Mouse (Mus musculus) layer of hippocampus, postnatal 36 days (tissue): ENCODE measurements around the gene Nudt9. TPM values are rescaled to one million over a fixed set of nuclear protein-coding genes. Genes with fewer than 3 reads are reported as not detected.

ENCODE experiments used
- DNase-seq, 2 experiments: peaks; one replicate each; pipeline ENCODE4 v3.0.0; 2022
- total RNA-seq, 2 experiments: library from RNA; stranded (reverse); gene quantifications; 2 replicates each; pipeline ENCODE4 v1.2.3; 2021

Gene Nudt9
- total RNA-seq, 2 experiments from 2014 or later = 70.8 to 71.3 TPM

GRCm38 (mm10) chr5:104036686-104037085 is 9.4 kb upstream of the Nudt9 start:
- no peak for DNase-seq

GRCm38 (mm10) chr5:104039154-104039932 is 6.8 kb upstream of the Nudt9 start:
- no peak for DNase-seq

- no peak for DNase-seq
Observed at GRCm38 (mm10) chr5:104042906-104043305, 3.2 kb upstream of the Nudt9 start.

- DNase-seq = no peak
Observed at GRCm38 (mm10) chr5:104043704-104044103, 2.4 kb upstream of the Nudt9 start.

GRCm38 (mm10) chr5:104047200-104048105 is 1.3 kb downstream of the Nudt9 start:
- DNase-seq = no peak

GRCm38 (mm10) chr5:104048139-104048538 is 2.0 kb downstream of the Nudt9 start:
- no peak for DNase-seq

- no peak for DNase-seq
Observed at GRCm38 (mm10) chr5:104052956-104053355, 6.8 kb downstream of the Nudt9 start.

GRCm38 (mm10) chr5:104054938-104055337 is 8.8 kb downstream of the Nudt9 start:
- DNase-seq = no peak

- DNase-seq = no peak
Observed at GRCm38 (mm10) chr5:104055816-104056215, 9.7 kb downstream of the Nudt9 start.

GRCm38 (mm10) chr5:104056295-104056694 is 10.2 kb downstream of the Nudt9 start:
- DNase-seq = no peak

GRCm38 (mm10) chr5:104058021-104058420 is 11.9 kb downstream of the Nudt9 start:
- DNase-seq = peak in 1 of 2 experiments; percentile 41

- no peak for DNase-seq
Observed at GRCm38 (mm10) chr5:104059628-104060027, 13.5 kb downstream of the Nudt9 start.

GRCm38 (mm10) chr5:104060429-104060828 is 14.3 kb downstream of the Nudt9 start:
- no peak for DNase-seq

- DNase-seq = no peak
Observed at GRCm38 (mm10) chr5:104061936-104062772, 16.0 kb downstream of the Nudt9 start.

- DNase-seq = no peak
Observed at GRCm38 (mm10) chr5:104062773-104063551, 16.9 kb downstream of the Nudt9 start.

GRCm38 (mm10) chr5:104068751-104069150 is 22.6 kb downstream of the Nudt9 start:
- no peak for DNase-seq

GRCm38 (mm10) chr5:104071048-104071447 is 24.9 kb downstream of the Nudt9 start:
- no peak for DNase-seq

GRCm38 (mm10) chr5:104072272-104072886 is 26.3 kb downstream of the Nudt9 start:
- DNase-seq = no peak

GRCm38 (mm10) chr5:104073602-104074001 is 27.5 kb downstream of the Nudt9 start:
- no peak for DNase-seq

GRCm38 (mm10) chr5:104074388-104074787 is 28.3 kb downstream of the Nudt9 start:
- peak; percentile 49 to 52 for DNase-seq

- no peak for DNase-seq
Observed at GRCm38 (mm10) chr5:104076361-104076760, 30.3 kb downstream of the Nudt9 start.
